ENCODE assay signal across 8 mouse cellular contexts in genomic region chr19:11121016-11121420, GRCm38 (mm10). TPM values are rescaled to one million over a fixed set of nuclear protein-coding genes. Genes with fewer than 3 reads are reported as not detected.
DNase-seq lines count a peak whose midpoint lies in the region; ATAC-seq lines count a peak whose summit lies in the region.
"Not testable (repeated sequence)": the region's sequence is repeated elsewhere in the genome, so short reads cannot be mapped to it uniquely, and the experiment has no call there.

No protein-coding gene starts in this region.

- peak overlapping the region; percentile 33 for H3K4me3 ChIP-seq in forebrain, embryonic 14.5 days (ENCODE audit: low read depth, low read length)
- H3K4me3 ChIP-seq in kidney, embryonic 16.5 days (ENCODE audit: low read length) = peak overlapping the region; percentile 43
- H3K4me3 ChIP-seq in liver, embryonic 16.5 days (ENCODE audit: low read depth, low read length) = peak overlapping the region; percentile 39
- H3K4me3 ChIP-seq in stomach, embryonic 16.5 days (replicated peaks; ENCODE audit: low read length) = peak overlapping the region; percentile 45

- H3K4me2 ChIP-seq in forebrain, embryonic 14.5 days (ENCODE audit: low read length) = peak overlapping the region; percentile 43
- H3K4me2 ChIP-seq in kidney, embryonic 16.5 days (replicated peaks; ENCODE audit: low read depth, low read length) = peak overlapping the region; percentile 51
- not testable (repeated sequence) for H3K4me2 ChIP-seq in liver, embryonic 16.5 days (ENCODE audit: low read depth, low read length)
- H3K4me2 ChIP-seq in stomach, embryonic 16.5 days (ENCODE audit: low read depth, low read length) = peak overlapping the region; percentile 50; the same call in 1 of the 2 replicates

- H3K27me3 ChIP-seq in forebrain, embryonic 14.5 days (replicated peaks; ENCODE audit: control insufficient read depth, insufficient read depth, low read length); kidney, embryonic 16.5 days (ENCODE audit: insufficient read depth, low read length); liver, embryonic 16.5 days (ENCODE audit: control insufficient read depth, insufficient read depth, low read depth, low read length); stomach, embryonic 16.5 days (ENCODE audit: control insufficient read depth, insufficient read depth, low read length): not testable (repeated sequence)

- not testable (repeated sequence) for H3K4me1 ChIP-seq in forebrain, embryonic 14.5 days (ENCODE audit: control insufficient read depth, insufficient read depth, low read length); kidney, embryonic 16.5 days (ENCODE audit: insufficient read depth, low read length); liver, embryonic 16.5 days (ENCODE audit: control insufficient read depth, low read depth, low read length); stomach, embryonic 16.5 days (ENCODE audit: control insufficient read depth, insufficient read depth, low read length)

- 0 out of 2 replicates have a peak overlapping the region, but pooled peaks have one; percentile 17 for H3K9ac ChIP-seq in forebrain, embryonic 14.5 days (ENCODE audit: low read length)
- H3K9ac ChIP-seq in kidney, embryonic 16.5 days (replicated peaks; ENCODE audit: low read length) = peak overlapping the region; percentile 44
- H3K9ac ChIP-seq in liver, embryonic 16.5 days (ENCODE audit: low read depth, low read length) = not testable (repeated sequence)
- peak overlapping the region; percentile 63 for H3K9ac ChIP-seq in stomach, embryonic 16.5 days (ENCODE audit: low read length)

- peak; percentile 19 for DNase-seq in Muller cell, postnatal 12 days (ENCODE audit: inconsistent ontology term)
- DNase-seq in cerebellum, postnatal 10 days = peak; percentile 40 to 51
- not testable (repeated sequence) for DNase-seq in forebrain, embryonic 14.5 days (ENCODE audit: low spot score)
- peak; percentile 18 to 35 for DNase-seq in heart, postnatal 14 days

- not testable (repeated sequence) for H3K9me3 ChIP-seq in forebrain, embryonic 14.5 days (replicated peaks; ENCODE audit: control insufficient read depth, low read length); kidney, embryonic 16.5 days (ENCODE audit: low read length); liver, embryonic 16.5 days (replicated peaks; ENCODE audit: control insufficient read depth, low read length); stomach, embryonic 16.5 days (replicated peaks; ENCODE audit: control insufficient read depth, low read length)

- intact Hi-C loops in heart, postnatal 14 days (cut with DNase I) = not testable (repeated sequence)

- ATAC-seq in forebrain, embryonic 14.5 days = peak; percentile 99
- peak; percentile 98 for ATAC-seq in kidney, embryonic 16.5 days (ENCODE audit: low FRiP score, low TSS enrichment)
- peak; percentile 99 for ATAC-seq in liver, embryonic 16.5 days (ENCODE audit: low read depth)
- ATAC-seq in monocyte, adult 5-6 weeks (replicated peaks; ENCODE audit: insufficient number of reproducible peaks, low FRiP score, low TSS enrichment, poor library complexity, severe bottlenecking) = peak; percentile 91
- peak; percentile 99 for ATAC-seq in stomach, embryonic 16.5 days (ENCODE audit: insufficient read depth, low FRiP score)

- not testable (repeated sequence) for H3K36me3 ChIP-seq in forebrain, embryonic 14.5 days (ENCODE audit: control insufficient read depth, insufficient read depth, low read length); kidney, embryonic 16.5 days (ENCODE audit: insufficient read depth, low read length); liver, embryonic 16.5 days (ENCODE audit: control insufficient read depth, insufficient read depth); stomach, embryonic 16.5 days (ENCODE audit: control insufficient read depth, insufficient read depth, low read length)

- not testable (repeated sequence) for H3K27ac ChIP-seq in forebrain, embryonic 14.5 days (ENCODE audit: low read depth, low read length); kidney, embryonic 16.5 days (ENCODE audit: low read length); liver, embryonic 16.5 days (ENCODE audit: low read length); stomach, embryonic 16.5 days (ENCODE audit: low read length)

- WGBS in forebrain, embryonic 14.5 days = 3% methylated on average over 5 of the region's 38 CpGs
- WGBS in kidney, embryonic 16.5 days = 3% methylated on average over 7 of the region's 38 CpGs
- 3% methylated on average over 5 of the region's 38 CpGs for WGBS in liver, embryonic 16.5 days (ENCODE audit: insufficient replicate concordance)
- WGBS in stomach, embryonic 16.5 days = 0% methylated on average over 12 of the region's 38 CpGs

RNA-seq across cellular contexts. Expression of gene 1700017D01Rik, which starts 9.7 kb away (rescaled TPM):
- polyA plus RNA-seq in forebrain, embryonic 14.5 days (2014; fragmentation: Nextera tagmentation; extraction: Ambion mirVana) = not detected in 2 replicates
- total RNA-seq in heart, postnatal 14 days (2021) = not detected
- polyA plus RNA-seq in kidney, embryonic 16.5 days (2015; fragmentation: Nextera tagmentation; extraction: Ambion mirVana) = not detected in 2 replicates
- not detected in 2 replicates for polyA plus RNA-seq in liver, embryonic 16.5 days (2015; fragmentation: Nextera tagmentation; extraction: Ambion mirVana)
- total RNA-seq in monocyte, adult 5-6 weeks (2017) = 3.3 TPM in 1 of 3 replicates, not detected in the others
- polyA plus RNA-seq in stomach, embryonic 16.5 days (2015; fragmentation: Nextera tagmentation; extraction: Ambion mirVana) = not detected in 2 replicates

RNA-seq across cellular contexts. Expression of gene Ms4a8a, which starts 40.1 kb away (rescaled TPM):
- polyA plus RNA-seq in forebrain, embryonic 14.5 days (2014; fragmentation: Nextera tagmentation; extraction: Ambion mirVana) = not detected in 2 replicates
- total RNA-seq in heart, postnatal 14 days (2021) = 1 to 10 TPM; 1.8 to 2.7 TPM
- polyA plus RNA-seq in kidney, embryonic 16.5 days (2015; fragmentation: Nextera tagmentation; extraction: Ambion mirVana) = not detected in 2 replicates
- 0.19 and 0.20 TPM in 2 replicates for polyA plus RNA-seq in liver, embryonic 16.5 days (2015; fragmentation: Nextera tagmentation; extraction: Ambion mirVana)
- 1.1 to 8.6 TPM (median 4.5 TPM) in 3 replicates for total RNA-seq in monocyte, adult 5-6 weeks (2017)
- 6.0 and 7.8 TPM in 2 replicates for polyA plus RNA-seq in stomach, embryonic 16.5 days (2015; fragmentation: Nextera tagmentation; extraction: Ambion mirVana)

RNA-seq across cellular contexts. Expression of gene 1700025F22Rik, which starts 44.1 kb away (rescaled TPM):
- polyA plus RNA-seq in forebrain, embryonic 14.5 days (2014; fragmentation: Nextera tagmentation; extraction: Ambion mirVana) = not detected in 2 replicates
- total RNA-seq in heart, postnatal 14 days (2021) = not detected
- not detected in 2 replicates for polyA plus RNA-seq in kidney, embryonic 16.5 days (2015; fragmentation: Nextera tagmentation; extraction: Ambion mirVana)
- not detected in 2 replicates for polyA plus RNA-seq in liver, embryonic 16.5 days (2015; fragmentation: Nextera tagmentation; extraction: Ambion mirVana)
- not detected in 3 replicates for total RNA-seq in monocyte, adult 5-6 weeks (2017)
- not detected in 2 replicates for polyA plus RNA-seq in stomach, embryonic 16.5 days (2015; fragmentation: Nextera tagmentation; extraction: Ambion mirVana)
